16 mouse cellular contexts compared by ENCODE assay signal in genomic region chr17:56098711-56099572, GRCm38 (mm10). TPM values are rescaled to one million over a fixed set of nuclear protein-coding genes. Genes with fewer than 3 reads are reported as not detected.
A peak's percentile ranks its signal among the peaks of the same experiment; 100 is the strongest.
DNase-seq lines count a peak whose midpoint lies in the region; ATAC-seq and TF ChIP-seq lines count a peak whose summit lies in the region.
"Had no signal": no experiment of that assay in that cellular context is flagged by ENCODE, and none has a peak within 500 bp of the region (broad histone marks: within the 10 kb centered on the region; RNA-seq: fewer than 3 reads in every experiment).

No protein-coding gene starts in this region.

- peaks cover 74% of the 10 kb centered on the region for H3K36me3 ChIP-seq in intestine, postnatal 0 days (ENCODE audit: control insufficient read depth, insufficient read depth)
- peaks cover 12% of the 10 kb centered on the region for H3K36me3 ChIP-seq in intestine, embryonic 16.5 days (ENCODE audit: control insufficient read depth, insufficient read depth, low read length)

- no peaks in the 10 kb centered on the region for H3K4me1 ChIP-seq in intestine, postnatal 0 days (replicated peaks; ENCODE audit: control insufficient read depth, insufficient read depth, low read length)
- no peaks in the 10 kb centered on the region for H3K4me1 ChIP-seq in intestine, embryonic 16.5 days (ENCODE audit: control insufficient read depth, insufficient read depth, low read length)
- H3K4me1 ChIP-seq: heart, embryonic 13.5 days; hindbrain, embryonic 13.5 days had no signal

- no peak overlapping the region for H3K27ac ChIP-seq in intestine, postnatal 0 days (ENCODE audit: low read depth, low read length)
- no peak overlapping the region for H3K27ac ChIP-seq in intestine, embryonic 16.5 days (ENCODE audit: low read length)
- H3K27ac ChIP-seq: heart, embryonic 13.5 days; hindbrain, embryonic 13.5 days; layer of hippocampus, adult 2 months had no signal

- 86% methylated on average over 15 of the region's 15 CpGs for WGBS in intestine, postnatal 0 days
- WGBS in intestine, embryonic 16.5 days = 92% methylated on average over 15 of the region's 15 CpGs

- no peaks in the 10 kb centered on the region for H3K9me3 ChIP-seq in intestine, postnatal 0 days (ENCODE audit: control insufficient read depth)
- H3K9me3 ChIP-seq in intestine, embryonic 16.5 days (ENCODE audit: control insufficient read depth, low read length) = no peaks in the 10 kb centered on the region
- H3K9me3 ChIP-seq: heart, embryonic 13.5 days; hindbrain, embryonic 13.5 days had no signal

- H3K27me3 ChIP-seq in intestine, postnatal 0 days (replicated peaks; ENCODE audit: control insufficient read depth, insufficient read depth, low read length) = no peaks in the 10 kb centered on the region
- no peaks in the 10 kb centered on the region for H3K27me3 ChIP-seq in intestine, embryonic 16.5 days (replicated peaks; ENCODE audit: control insufficient read depth, insufficient read depth, low read length)
- H3K27me3 ChIP-seq: heart, embryonic 13.5 days; hindbrain, embryonic 13.5 days had no signal

- H3K4me2 ChIP-seq in intestine, postnatal 0 days (replicated peaks; ENCODE audit: low read depth) = no peak overlapping the region
- no peak overlapping the region for H3K4me2 ChIP-seq in intestine, embryonic 16.5 days (ENCODE audit: low read depth, low read length)
- H3K4me2 ChIP-seq: heart, embryonic 13.5 days; hindbrain, embryonic 13.5 days had no signal

- peak; percentile 53 for DNase-seq in adrenal gland, postnatal 10 days
- DNase-seq in adrenal gland, adult 8-10 months = no peak
- peak; percentile 64 for DNase-seq in A20 (ENCODE audit: low read depth, low spot score)
- peak; percentile 43 to 56 for DNase-seq in gastrocnemius, adult 8-10 months (ENCODE audit: low spot score in 2 of 2)
- DNase-seq in layer of hippocampus, postnatal 25 days (ENCODE audit: extremely low spot score in 1 of 2, low spot score in 1 of 2) = no peak
- DNase-seq in left cerebral cortex, adult 11 months (ENCODE audit: low spot score) = no peak
- DNase-seq: cerebellum, adult 18-20 months; kidney, adult 2 months; retina, postnatal 1 day had no signal

- ATAC-seq in intestine, postnatal 0 days = no peak
- ATAC-seq in intestine, embryonic 16.5 days = no peak

- H3K9ac ChIP-seq in intestine, postnatal 0 days (ENCODE audit: low read depth, low read length) = no peak overlapping the region
- no peak overlapping the region for H3K9ac ChIP-seq in intestine, embryonic 16.5 days (ENCODE audit: low read depth, low read length)
- H3K9ac ChIP-seq: heart, embryonic 13.5 days; hindbrain, embryonic 13.5 days had no signal

- no peak overlapping the region for H3K4me3 ChIP-seq in intestine, postnatal 0 days (ENCODE audit: low read depth, low read length)
- H3K4me3 ChIP-seq in intestine, embryonic 16.5 days (ENCODE audit: low read length) = no peak overlapping the region
- H3K4me3 ChIP-seq: heart, embryonic 13.5 days; hindbrain, embryonic 13.5 days; layer of hippocampus, adult 2 months had no signal

- TF ChIP-seq CTCF in intestine, postnatal 0 days (IDR thresholded peaks at IDR 0.05; ENCODE audit: low read depth) = peak; percentile 45

RNA-seq across cellular contexts. Expression of gene Plin4, which starts 10.7 kb away (rescaled TPM):
- 10 to 100 TPM; 75.7 to 89.2 TPM for total RNA-seq in adrenal gland, postnatal 10 days (2021)
- total RNA-seq in adrenal gland, adult 8-10 months (2022) = 100 to 1,000 TPM in 1 of 4 experiments, 10 to 100 TPM in 3; 45.4 to 191 (median 87.0) TPM
- 0.30 and 0.31 TPM in 2 replicates for polyA plus RNA-seq in intestine, postnatal 0 days (2015; fragmentation: Nextera tagmentation; extraction: Ambion mirVana)
- 0.11 and 0.23 TPM in 2 replicates for polyA plus RNA-seq in intestine, embryonic 16.5 days (2015; fragmentation: Nextera tagmentation; extraction: Ambion mirVana)
- total RNA-seq in gastrocnemius, adult 8-10 months (2022) = 100 to 1,000 TPM; 133 to 313 (median 179) TPM
- total RNA-seq in layer of hippocampus, postnatal 25 days (2021) = 1 to 10 TPM in 1 of 2 experiments, under 1 TPM in 1; 0.68 to 2.4 TPM
- total RNA-seq: megakaryocyte progenitor cell, adult 5-6 weeks; monocyte, adult 5-6 weeks had no signal

RNA-seq across cellular contexts. Expression of gene Plin5, which starts 18.5 kb away (rescaled TPM):
- 100 to 1,000 TPM; 102 to 111 TPM for total RNA-seq in adrenal gland, postnatal 10 days (2021)
- total RNA-seq in adrenal gland, adult 8-10 months (2022) = 10 to 100 TPM; 20.4 to 32.6 (median 26.9) TPM
- 0.10 TPM in 1 of 2 replicates, not detected in the other for polyA plus RNA-seq in intestine, postnatal 0 days (2015; fragmentation: Nextera tagmentation; extraction: Ambion mirVana)
- polyA plus RNA-seq in intestine, embryonic 16.5 days (2015; fragmentation: Nextera tagmentation; extraction: Ambion mirVana) = 0.48 and 0.57 TPM in 2 replicates
- total RNA-seq in gastrocnemius, adult 8-10 months (2022) = 10 to 100 TPM; 16.5 to 31.3 (median 22.8) TPM
- total RNA-seq in layer of hippocampus, postnatal 25 days (2021) = under 1 TPM; 0.30 to 0.85 TPM
- total RNA-seq: megakaryocyte progenitor cell, adult 5-6 weeks; monocyte, adult 5-6 weeks had no signal

RNA-seq across cellular contexts. Expression of gene Hdgfl2, which starts 19.5 kb away (rescaled TPM):
- 10 to 100 TPM; 45.3 to 54.0 TPM for total RNA-seq in adrenal gland, postnatal 10 days (2021)
- total RNA-seq in adrenal gland, adult 8-10 months (2022) = 100 to 1,000 TPM in 1 of 4 experiments, 10 to 100 TPM in 3; 55.6 to 123 (median 80.3) TPM
- 25.9 and 33.6 TPM in 2 replicates for polyA plus RNA-seq in intestine, postnatal 0 days (2015; fragmentation: Nextera tagmentation; extraction: Ambion mirVana)
- 69.3 and 75.0 TPM in 2 replicates for polyA plus RNA-seq in intestine, embryonic 16.5 days (2015; fragmentation: Nextera tagmentation; extraction: Ambion mirVana)
- 10 to 100 TPM; 23.6 to 26.7 (median 26.0) TPM for total RNA-seq in gastrocnemius, adult 8-10 months (2022)
- 100 to 1,000 TPM in 1 of 2 experiments, 10 to 100 TPM in 1; 96.4 to 126 TPM for total RNA-seq in layer of hippocampus, postnatal 25 days (2021)

RNA-seq across cellular contexts. Expression of gene Lrg1, which starts 22.9 kb away (rescaled TPM):
- total RNA-seq in adrenal gland, postnatal 10 days (2021) = 10 to 100 TPM; 41.0 to 55.6 TPM
- 10 to 100 TPM; 14.5 to 34.6 (median 16.4) TPM for total RNA-seq in adrenal gland, adult 8-10 months (2022)
- polyA plus RNA-seq in intestine, postnatal 0 days (2015; fragmentation: Nextera tagmentation; extraction: Ambion mirVana) = 3.6 and 3.9 TPM in 2 replicates
- 0.47 and 0.57 TPM in 2 replicates for polyA plus RNA-seq in intestine, embryonic 16.5 days (2015; fragmentation: Nextera tagmentation; extraction: Ambion mirVana)
- 10 to 100 TPM; 10.7 to 24.5 (median 13.9) TPM for total RNA-seq in gastrocnemius, adult 8-10 months (2022)
- total RNA-seq in layer of hippocampus, postnatal 25 days (2021) = 1 to 10 TPM; 1.1 to 1.4 TPM
- total RNA-seq: monocyte, adult 5-6 weeks had no signal
- polyA plus RNA-seq: heart, embryonic 13.5 days; hindbrain, embryonic 13.5 days had no signal

RNA-seq across cellular contexts. Expression of gene Ubxn6, which starts 24.1 kb away (rescaled TPM):
- total RNA-seq in adrenal gland, postnatal 10 days (2021) = 10 to 100 TPM; 77.5 to 78.9 TPM
- 10 to 100 TPM; 67.6 to 93.5 (median 82.6) TPM for total RNA-seq in adrenal gland, adult 8-10 months (2022)
- polyA plus RNA-seq in intestine, postnatal 0 days (2015; fragmentation: Nextera tagmentation; extraction: Ambion mirVana) = 42.5 and 47.7 TPM in 2 replicates
- polyA plus RNA-seq in intestine, embryonic 16.5 days (2015; fragmentation: Nextera tagmentation; extraction: Ambion mirVana) = 31.6 and 34.3 TPM in 2 replicates
- total RNA-seq in gastrocnemius, adult 8-10 months (2022) = 10 to 100 TPM; 66.1 to 85.8 (median 74.4) TPM
- total RNA-seq in layer of hippocampus, postnatal 25 days (2021) = 10 to 100 TPM; 83.3 to 87.4 TPM

Comparison
In these comparisons a context has a peak if more than half of its experiments do, and no peak if none do; other contexts are left out.
1. DNase-seq: peak in adrenal gland, postnatal 10 days (single experiment), A20 (single experiment) and gastrocnemius, adult 8-10 months (2 of 2); none in adrenal gland, adult 8-10 months (single experiment), layer of hippocampus, postnatal 25 days (0 of 2) and left cerebral cortex, adult 11 months (single experiment).
2. RNA of gene Plin4, which starts 10.7 kb away (total RNA-seq): 133 to 313 TPM in gastrocnemius, adult 8-10 months, 45.4 to 191 TPM in adrenal gland, adult 8-10 months and 75.7 to 89.2 TPM in adrenal gland, postnatal 10 days; 0.68 to 2.4 TPM in layer of hippocampus, postnatal 25 days; every median in the first group is over 10 times any median in the second.
3. RNA of gene Plin5, which starts 18.5 kb away (total RNA-seq): 102 to 111 TPM in adrenal gland, postnatal 10 days, 20.4 to 32.6 TPM in adrenal gland, adult 8-10 months and 16.5 to 31.3 TPM in gastrocnemius, adult 8-10 months; 0.30 to 0.85 TPM in layer of hippocampus, postnatal 25 days; every median in the first group is over 4 times any median in the second.